Mouse (Mus musculus) embryonic fibroblast, embryonic 13.5 days (primary cell): ENCODE measurements around the gene Sec23ip.

Experiments
- CTCF ChIP-seq: IDR thresholded peaks from 2 replicates; pipeline ENCODE4 v1.5.1; 2011; ENCODE audit warnings: mild to moderate bottlenecking, control low read depth, low read length, moderate library complexity, borderline replicate concordance; ENCODE audit not compliant: insufficient read depth
- POLR2A ChIP-seq: IDR thresholded peaks from 2 replicates; pipeline ENCODE4 v1.6.1; 2011; ENCODE audit warnings: low read depth, mild to moderate bottlenecking, control low read depth, low read length, moderate library complexity

DNA sequence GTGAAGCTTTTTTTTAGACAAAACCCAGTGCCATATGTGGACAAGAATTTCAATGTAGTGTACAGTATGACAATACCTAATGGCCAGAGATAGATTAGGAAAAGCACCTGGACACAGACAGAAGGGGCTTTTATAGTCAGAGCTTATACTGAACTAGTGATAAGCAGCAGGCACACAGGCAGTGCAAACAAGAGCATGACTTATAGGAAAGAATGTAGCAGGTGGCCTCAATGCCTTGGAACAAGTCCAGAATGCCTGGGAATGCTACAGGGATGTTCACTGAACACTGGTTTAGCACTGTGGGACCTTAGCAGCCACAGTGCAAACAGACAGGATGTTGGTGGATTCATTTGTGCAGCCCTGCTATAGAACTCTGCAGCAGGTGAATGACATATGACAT is 22.0 kb downstream of the Sec23ip start:
- TF ChIP-seq CTCF (no peak), POLR2A (no peak)
